Mouse (Mus musculus): ENCODE results near the gene Rnf183. TPM values are rescaled to one million over a fixed set of nuclear protein-coding genes. Genes with fewer than 3 reads are reported as not detected.

Rnf183 gene
- polyA plus RNA-seq, 2 experiments = not detected

GRCm38 (mm10) chr4:62389592-62390512, 45.2 kb downstream of the Rnf183 start:
- Histone ChIP-seq H3K36me3 (replicated peaks; ENCODE audit: control insufficient read depth, insufficient read depth, low read depth) (peaks cover 15% of the 10 kb centered on the region), H3K27ac (no peak overlapping the region), H3K9me3 (ENCODE audit: control insufficient read depth, low read length) (no peaks in the 10 kb centered on the region), H3K27me3 (ENCODE audit: control insufficient read depth, insufficient read depth, low read length) (no peaks in the 10 kb centered on the region), H3K4me2 (ENCODE audit: low read depth) (no peak overlapping the region), H3K9ac (replicated peaks) (no peak overlapping the region), H3K4me3 (ENCODE audit: insufficient read depth in 1 of 2, low read depth in 2 of 2, low read length in 2 of 2) (no peak overlapping the region), H3K4me1 (replicated peaks; ENCODE audit: control insufficient read depth in 2 of 2, insufficient read depth in 2 of 2, low read length in 1 of 2) (peaks cover 0 to 8% of the 10 kb centered on the region in 2 experiments; a peak in 2 of 4 replicates)
- 49% methylated on average over 5 of the region's 5 CpGs for WGBS (ENCODE audit: insufficient replicate concordance)
- ATAC-seq (ENCODE audit: insufficient read depth) (peak; percentile 57; the same call in 1 of the 2 replicates), DNase-seq (ENCODE audit: low read depth in 3 of 3, low spot score in 3 of 3) (no peak)
- TF ChIP-seq EP300 (IDR thresholded peaks at IDR 0.05; ENCODE audit: low read depth) = peak; percentile 33; the same call in 1 of the 2 replicates
- TF ChIP-seq CTCF (IDR thresholded peaks at IDR 0.05; ENCODE audit: low read depth) = no peak

GRCm38 (mm10) chr4:62385439-62385838, 49.6 kb downstream of the Rnf183 start:
- Histone ChIP-seq H3K4me3 (ENCODE audit: insufficient read depth in 1 of 2, low read depth in 2 of 2, low read length in 2 of 2) (no peak overlapping the region), H3K27ac (no peak overlapping the region), H3K4me2 (ENCODE audit: low read depth) (no peak overlapping the region), H3K4me1 (replicated peaks; ENCODE audit: control insufficient read depth in 2 of 2, insufficient read depth in 2 of 2, low read length in 1 of 2) (peaks cover 7 to 14% of the 10 kb centered on the region in 2 experiments; a peak in 3 of 4 replicates), H3K36me3 (replicated peaks; ENCODE audit: control insufficient read depth, insufficient read depth, low read depth) (peaks cover 11% of the 10 kb centered on the region), H3K9ac (replicated peaks) (no peak overlapping the region), H3K27me3 (ENCODE audit: control insufficient read depth, insufficient read depth, low read length) (no peaks in the 10 kb centered on the region), H3K9me3 (ENCODE audit: control insufficient read depth, low read length) (no peaks in the 10 kb centered on the region)
- TF ChIP-seq EP300 (IDR thresholded peaks at IDR 0.05; ENCODE audit: low read depth) (no peak), CTCF (IDR thresholded peaks at IDR 0.05; ENCODE audit: low read depth) (no peak)
- WGBS (ENCODE audit: insufficient replicate concordance) = 76% methylated on average over 7 of the region's 7 CpGs
- DNase-seq (ENCODE audit: low read depth in 3 of 3, low spot score in 3 of 3) (no peak), ATAC-seq (ENCODE audit: insufficient read depth) (no peak)

DNA sequence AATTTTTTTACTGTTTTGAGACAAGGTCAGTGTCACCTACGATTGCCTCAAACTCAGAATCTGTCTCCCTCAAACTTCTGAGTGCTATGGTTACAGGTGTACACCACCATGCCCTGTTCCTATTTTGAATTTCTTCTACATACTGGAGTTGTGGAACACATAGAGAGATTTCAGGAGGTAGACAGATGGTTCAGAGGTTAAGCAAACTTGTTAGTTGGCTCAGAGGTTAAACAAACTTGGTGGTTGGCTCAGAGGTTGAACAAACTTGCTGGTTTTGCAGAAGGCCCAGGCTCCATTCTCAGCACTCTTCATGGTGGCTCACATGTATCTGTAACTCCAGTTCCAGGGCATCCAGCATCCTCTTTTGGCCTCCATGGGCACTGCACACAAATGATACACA, 50.9 kb downstream of the Rnf183 start:
- Histone ChIP-seq H3K4me1 (replicated peaks; ENCODE audit: control insufficient read depth in 2 of 2, insufficient read depth in 2 of 2, low read length in 1 of 2) (peaks cover 7 to 8% of the 10 kb centered on the region in 2 experiments; a peak in 3 of 4 replicates), H3K9me3 (ENCODE audit: control insufficient read depth, low read length) (no peaks in the 10 kb centered on the region), H3K9ac (replicated peaks) (no peak overlapping the region), H3K27me3 (ENCODE audit: control insufficient read depth, insufficient read depth, low read length) (no peaks in the 10 kb centered on the region), H3K4me2 (ENCODE audit: low read depth) (peak overlapping the region; percentile 32), H3K4me3 (ENCODE audit: insufficient read depth in 1 of 2, low read depth in 2 of 2, low read length in 2 of 2) (no peak overlapping the region), H3K27ac (no peak overlapping the region), H3K36me3 (replicated peaks; ENCODE audit: control insufficient read depth, insufficient read depth, low read depth) (peaks cover 11% of the 10 kb centered on the region)
- DNase-seq (ENCODE audit: low read depth in 3 of 3, low spot score in 3 of 3) = no peak
- TF ChIP-seq EP300 (IDR thresholded peaks at IDR 0.05; ENCODE audit: low read depth) (no peak), CTCF (IDR thresholded peaks at IDR 0.05; ENCODE audit: low read depth) (no peak)
- peak; percentile 51; the same call in 1 of the 2 replicates for ATAC-seq (ENCODE audit: insufficient read depth)
- 70% methylated on average over 1 of the region's 1 CpGs for WGBS (ENCODE audit: insufficient replicate concordance)

- Histone ChIP-seq H3K4me1 (replicated peaks; ENCODE audit: control insufficient read depth in 2 of 2, insufficient read depth in 2 of 2, low read length in 1 of 2) (peaks cover 7 to 8% of the 10 kb centered on the region in 2 experiments; a peak in 3 of 4 replicates), H3K9ac (replicated peaks) (no peak overlapping the region), H3K27ac (peak overlapping the region; percentile 9; the same call in 1 of the 2 replicates), H3K9me3 (ENCODE audit: control insufficient read depth, low read length) (no peaks in the 10 kb centered on the region), H3K27me3 (ENCODE audit: control insufficient read depth, insufficient read depth, low read length) (no peaks in the 10 kb centered on the region), H3K4me3 (ENCODE audit: insufficient read depth in 1 of 2, low read depth in 2 of 2, low read length in 2 of 2) (no peak overlapping the region), H3K4me2 (ENCODE audit: low read depth) (peak overlapping the region; percentile 32), H3K36me3 (replicated peaks; ENCODE audit: control insufficient read depth, insufficient read depth, low read depth) (peaks cover 11% of the 10 kb centered on the region)
- DNase-seq (ENCODE audit: low read depth in 3 of 3, low spot score in 3 of 3) = no peak
- 66% methylated on average over 7 of the region's 7 CpGs for WGBS (ENCODE audit: insufficient replicate concordance)
- TF ChIP-seq CTCF (IDR thresholded peaks at IDR 0.05; ENCODE audit: low read depth) (no peak), EP300 (IDR thresholded peaks at IDR 0.05; ENCODE audit: low read depth) (no peak)
- peak; percentile 23; the same call in 1 of the 2 replicates for ATAC-seq (ENCODE audit: insufficient read depth)
These were observed 51.3 kb downstream of the Rnf183 start for GRCm38 (mm10) chr4:62383752-62384151.

DNA sequence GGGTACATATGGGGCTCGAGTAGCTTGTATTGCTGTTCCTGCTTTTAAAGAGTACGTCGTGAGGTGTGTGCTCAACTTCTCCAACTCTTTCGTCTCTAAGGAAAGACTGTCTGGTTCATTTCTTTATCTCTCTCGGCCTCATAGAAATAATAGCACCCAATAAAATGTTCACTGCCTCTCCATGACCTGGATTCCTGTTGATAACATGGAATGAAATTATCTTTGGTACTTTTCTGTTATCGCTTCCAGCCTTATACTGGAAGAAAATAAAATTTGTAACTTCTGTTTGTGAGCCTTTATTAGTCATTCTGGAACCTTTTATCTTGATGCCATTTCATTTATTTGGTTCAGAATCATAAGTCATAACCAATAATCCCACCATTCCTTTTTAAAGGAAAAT, 51.8 kb downstream of the Rnf183 start:
- DNase-seq (ENCODE audit: low read depth in 3 of 3, low spot score in 3 of 3) (no peak), ATAC-seq (ENCODE audit: insufficient read depth) (no peak)
- WGBS (ENCODE audit: insufficient replicate concordance) = 55% methylated on average over 6 of the region's 6 CpGs
- TF ChIP-seq CTCF (IDR thresholded peaks at IDR 0.05; ENCODE audit: low read depth) = no peak
- peak; percentile 39 for TF ChIP-seq EP300 (IDR thresholded peaks at IDR 0.05; ENCODE audit: low read depth)
- H3K36me3 ChIP-seq (replicated peaks; ENCODE audit: control insufficient read depth, insufficient read depth, low read depth) = peaks cover 9% of the 10 kb centered on the region
- H3K4me2 ChIP-seq (ENCODE audit: low read depth) = no peak overlapping the region
- H3K4me1 ChIP-seq (replicated peaks; ENCODE audit: control insufficient read depth in 2 of 2, insufficient read depth in 2 of 2, low read length in 1 of 2) = peaks cover 7 to 11% of the 10 kb centered on the region in 2 experiments; a peak in 3 of 4 replicates
- H3K9ac ChIP-seq (replicated peaks) = no peak overlapping the region
- no peaks in the 10 kb centered on the region for H3K27me3 ChIP-seq (ENCODE audit: control insufficient read depth, insufficient read depth, low read length)
- H3K4me3 ChIP-seq (ENCODE audit: insufficient read depth in 1 of 2, low read depth in 2 of 2, low read length in 2 of 2) = no peak overlapping the region
- no peaks in the 10 kb centered on the region for H3K9me3 ChIP-seq (ENCODE audit: control insufficient read depth, low read length)
- no peak overlapping the region for H3K27ac ChIP-seq
